Mouse (Mus musculus) intestine, embryonic 15.5 days (tissue): Measurements from ENCODE around the gene a. TPM values are rescaled to one million over a fixed set of nuclear protein-coding genes. Genes with fewer than 3 reads are reported as not detected.

Experiments
- ATAC-seq: fragments of 200-750 bp; cut with Nextera tagmentation; 2 replicates; pipeline ENCODE4 v1.8.0; 2017; ENCODE audit warnings: moderate TSS enrichment, moderate library complexity
- H3K27ac ChIP-seq: fragments of 300-500 bp; sonication (generic); 2 replicates; pipeline ENCODE4 v1.5.1; 2015; ENCODE audit warnings: mild to moderate bottlenecking, inconsistent platforms
- H3K27me3 ChIP-seq: fragments of 300-500 bp; sonication (generic); replicated peaks from 2 replicates; pipeline ENCODE4 v1.6.1; 2015; ENCODE audit warnings: inconsistent platforms
- H3K36me3 ChIP-seq: fragments of 300-500 bp; sonication (generic); 2 replicates; pipeline ENCODE4 v1.6.1; 2015; ENCODE audit warnings: inconsistent platforms
- H3K4me1 ChIP-seq: fragments of 300-500 bp; sonication (generic); replicated peaks from 2 replicates; pipeline ENCODE4 v1.6.1; 2015; ENCODE audit warnings: inconsistent platforms
- H3K4me2 ChIP-seq: fragments of 300-500 bp; sonication (generic); replicated peaks from 2 replicates; pipeline ENCODE4 v1.6.1; 2015; ENCODE audit warnings: mild to moderate bottlenecking, inconsistent platforms
- H3K4me3 ChIP-seq: fragments of 300-500 bp; sonication (generic); replicated peaks from 2 replicates; pipeline ENCODE4 v1.5.1; 2015; ENCODE audit warnings: inconsistent platforms
- H3K9ac ChIP-seq: fragments of 300-500 bp; sonication (generic); 2 replicates; pipeline ENCODE4 v1.6.1; 2015; ENCODE audit warnings: inconsistent platforms
- H3K9me3 ChIP-seq: fragments of 300-500 bp; sonication (generic); 2 replicates; pipeline ENCODE4 v1.6.1; 2016; ENCODE audit warnings: inconsistent platforms
- whole genome bisulfite sequencing: fragments of 180-500 bp; shearing (Covaris S2); methylation state at CpG from one replicate; pipeline ENCODE4 v1.1.7; 2015; 5-methylcytosine and 5-hydroxymethylcytosine counted together
- polyA plus RNA-seq: library from polyadenylated mRNA; unstranded; fragments of >200 nt; fragmentation: Nextera tagmentation; extraction: Ambion mirVana; gene quantifications from 2 replicates; pipeline ENCODE4 v1.2.1, GENCODE M21; 2015

Gene a
- polyA plus RNA-seq, 1 experiment from 2014 or later, result 0.63 TPM

DNA sequence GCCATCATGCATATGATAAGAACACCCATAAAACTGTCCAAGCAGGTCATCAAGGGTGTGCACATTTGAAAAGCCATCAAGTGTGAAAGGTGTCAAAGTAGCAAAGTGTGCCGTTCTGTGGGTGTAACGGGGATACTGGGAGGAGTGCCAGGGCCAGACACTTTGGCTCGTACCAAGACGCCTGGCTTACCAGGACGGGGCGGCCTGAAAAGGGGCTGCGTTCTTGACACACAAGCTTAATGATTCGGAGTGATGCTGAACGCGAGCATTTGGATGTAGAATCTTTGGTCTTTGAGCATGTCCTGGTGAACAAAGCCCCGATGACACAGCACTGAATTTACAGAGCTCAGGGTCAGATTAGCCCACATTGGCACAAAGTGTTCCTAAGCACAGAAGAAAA, 4.4 kb upstream of the a start:
- H3K4me2 ChIP-seq, result no peak overlapping the region
- H3K9me3 ChIP-seq, result no peaks in the 10 kb centered on the region
- no peak overlapping the region for H3K9ac ChIP-seq
- H3K27ac ChIP-seq, result no peak overlapping the region
- 76% methylated on average over 11 of the region's 11 CpGs for WGBS
- no peak overlapping the region for H3K4me3 ChIP-seq
- H3K27me3 ChIP-seq, result no peaks in the 10 kb centered on the region
- 0 out of 2 replicates have a peak, but pooled peaks cover 2% of the 10 kb centered on the region for H3K4me1 ChIP-seq
- no peak for ATAC-seq
- no peaks in the 10 kb centered on the region for H3K36me3 ChIP-seq

DNA sequence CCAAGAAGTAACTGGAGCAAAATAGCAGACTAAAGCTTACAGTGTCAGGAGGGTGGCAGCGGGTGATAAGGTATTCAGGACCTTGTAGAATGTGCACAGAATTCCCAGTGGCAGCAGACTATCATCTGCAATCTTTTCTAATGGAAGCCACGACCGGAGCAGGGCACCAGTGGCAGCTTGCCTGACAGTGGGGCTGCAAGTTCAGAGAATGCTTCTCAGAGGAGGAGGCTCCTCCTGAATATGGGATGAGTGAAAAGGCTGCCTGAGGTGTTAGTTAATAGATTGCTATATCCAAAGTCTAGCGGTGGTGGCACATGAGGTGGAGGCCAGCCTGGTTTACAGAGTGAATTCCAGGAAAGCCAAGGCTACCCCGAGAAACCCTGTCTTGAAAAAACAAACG, 1.8 kb upstream of the a start:
- Histone ChIP-seq H3K9me3 (no peaks in the 10 kb centered on the region), H3K9ac (no peak overlapping the region), H3K4me1 (peaks cover 14% of the 10 kb centered on the region; the same call in 1 of the 2 replicates), H3K4me3 (no peak overlapping the region), H3K27me3 (no peaks in the 10 kb centered on the region), H3K36me3 (no peaks in the 10 kb centered on the region), H3K4me2 (no peak overlapping the region), H3K27ac (no peak overlapping the region)
- ATAC-seq, result no peak
- WGBS, result 67% methylated on average over 6 of the region's 6 CpGs

DNA sequence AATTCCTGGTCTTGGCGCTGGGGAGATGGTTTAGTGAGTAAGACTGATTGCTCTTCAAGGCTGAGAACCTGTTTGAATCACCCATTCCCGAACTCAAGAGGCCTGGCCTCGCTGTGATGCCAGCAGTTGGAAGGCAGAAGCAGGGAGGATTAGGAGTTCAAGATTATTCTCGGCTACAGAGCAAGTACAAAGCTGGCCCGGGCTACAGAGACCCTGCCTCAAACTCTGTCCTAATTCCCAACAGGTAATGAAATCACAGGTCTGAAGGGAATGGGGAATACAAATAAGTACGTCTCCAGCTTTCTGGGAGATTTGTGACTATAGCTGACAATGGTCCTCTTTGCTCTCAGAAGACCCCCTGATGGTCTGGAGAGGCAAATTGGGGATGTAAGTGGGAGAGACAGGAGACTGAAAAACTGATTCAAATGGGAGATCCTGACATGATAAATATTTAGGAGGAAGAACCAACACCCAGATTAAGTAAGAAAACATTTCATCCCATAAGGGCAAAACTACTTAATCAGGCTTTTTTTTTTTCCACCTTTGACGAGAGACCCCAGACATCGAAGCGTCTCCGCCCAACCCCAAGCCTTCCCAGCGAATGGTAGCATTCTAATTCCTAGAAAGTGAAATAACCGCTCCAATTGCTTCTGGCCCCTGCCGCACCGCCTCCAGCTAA, 1.1 kb upstream of the a start:
- 6% methylated on average over 14 of the region's 14 CpGs for WGBS
- ATAC-seq, result no peak
- Histone ChIP-seq H3K4me1 (peaks cover 16% of the 10 kb centered on the region; the same call in 1 of the 2 replicates), H3K4me2 (peak overlapping the region; percentile 54), H3K9me3 (no peaks in the 10 kb centered on the region), H3K4me3 (peak overlapping the region; percentile 89), H3K36me3 (no peaks in the 10 kb centered on the region), H3K9ac (peak overlapping the region; percentile 20; the same call in 1 of the 2 replicates), H3K27me3 (no peaks in the 10 kb centered on the region), H3K27ac (no peak overlapping the region)

DNA sequence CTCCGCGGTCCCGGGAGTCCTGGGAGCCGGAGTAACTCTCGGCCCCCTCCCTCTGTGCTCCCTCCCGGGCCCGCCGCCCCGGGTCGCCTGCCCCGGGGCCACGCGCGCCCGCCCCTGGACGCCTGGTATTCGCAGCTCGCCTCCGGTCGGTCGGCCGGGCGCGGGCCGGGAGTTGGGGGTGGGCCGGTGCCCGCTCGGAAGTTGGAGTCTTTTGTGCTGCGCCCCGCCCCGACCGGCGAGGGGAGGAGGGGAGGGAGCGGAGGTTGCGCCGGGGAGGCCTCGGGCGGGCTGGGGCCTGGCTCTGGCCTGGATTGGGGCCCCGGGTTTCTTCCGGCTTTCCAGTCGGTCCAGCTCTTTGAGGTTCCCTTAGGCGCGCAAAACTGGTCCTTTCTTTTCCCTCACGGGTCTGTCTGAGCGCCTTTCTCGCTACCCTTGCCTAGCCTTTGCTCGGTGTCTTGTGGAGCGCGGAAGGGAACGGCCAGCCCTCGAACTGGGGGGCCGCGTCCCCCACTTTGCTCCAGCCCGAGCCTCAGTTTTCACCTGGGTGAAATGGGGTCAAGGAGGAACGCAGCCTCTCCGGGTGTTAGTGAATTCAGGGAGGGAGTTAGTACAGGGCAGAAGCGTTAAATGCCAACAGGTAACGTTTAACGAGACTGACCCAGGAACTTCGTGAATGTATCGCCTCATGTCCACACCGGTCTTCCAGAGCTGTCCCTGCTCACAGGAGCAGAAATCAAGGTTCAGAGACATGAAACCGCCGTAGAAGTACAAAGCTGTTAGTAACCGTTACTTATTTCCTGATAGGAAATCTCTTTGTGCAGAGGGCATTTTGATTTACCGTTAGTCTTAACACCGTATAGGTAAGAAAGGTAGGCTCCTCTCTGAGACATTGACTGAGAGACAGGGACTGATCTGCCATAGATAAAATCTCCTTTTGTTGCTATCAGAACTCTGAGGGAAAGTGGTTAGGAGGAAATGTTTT, 750 bp downstream of the a start:
- no peaks in the 10 kb centered on the region for H3K9me3 ChIP-seq

GRCm38 (mm10) chr2:154803372-154803771, 12.2 kb downstream of the a start:
- H3K36me3 ChIP-seq, result no peaks in the 10 kb centered on the region
- ATAC-seq, result no peak
- WGBS, result 80% methylated on average over 1 of the region's 1 CpGs
- no peak overlapping the region for H3K4me3 ChIP-seq
- peaks cover 7% of the 10 kb centered on the region for H3K4me1 ChIP-seq
- no peak overlapping the region for H3K4me2 ChIP-seq
- no peak overlapping the region for H3K9ac ChIP-seq
- H3K27me3 ChIP-seq, result no peaks in the 10 kb centered on the region
- H3K27ac ChIP-seq, result no peak overlapping the region
- H3K9me3 ChIP-seq, result no peaks in the 10 kb centered on the region

More for the DNA sequence above, 750 bp downstream of the a start:
- Histone ChIP-seq H3K4me3 (peak overlapping the region; percentile 89), H3K9ac (peak overlapping the region; percentile 96), H3K27ac (peak overlapping the region; percentile 99), H3K4me1 (peaks cover 16% of the 10 kb centered on the region; the same call in 1 of the 2 replicates), H3K36me3 (no peaks in the 10 kb centered on the region), H3K27me3 (no peaks in the 10 kb centered on the region), H3K4me2 (peak overlapping the region; percentile 64)
- under 1% methylated on average over 66 of the region's 67 CpGs for whole genome bisulfite sequencing
- ATAC-seq, result peak; percentile 61

DNA sequence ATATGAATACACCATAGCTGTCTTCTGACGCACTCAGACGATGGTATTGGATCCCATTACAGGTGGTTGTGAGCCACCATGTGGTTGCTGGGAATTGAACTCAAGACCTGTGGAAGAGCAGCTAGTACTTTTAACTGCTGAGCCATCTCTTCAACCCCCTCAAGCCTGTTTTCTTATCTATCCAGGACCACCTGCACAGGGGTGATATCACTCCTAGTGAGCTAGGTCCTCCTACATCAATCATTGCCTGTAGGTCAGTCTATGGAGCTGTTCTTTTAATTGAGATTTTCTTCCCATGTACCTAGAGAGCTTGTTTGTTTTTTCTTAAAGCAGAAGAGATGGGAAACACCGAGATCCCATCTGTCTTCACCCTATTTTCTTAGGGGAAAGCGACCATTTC, 12.6 kb downstream of the a start:
- 71% methylated on average over 4 of the region's 4 CpGs for WGBS
- H3K9me3 ChIP-seq, result no peaks in the 10 kb centered on the region
- ATAC-seq, result no peak
- H3K36me3 ChIP-seq, result no peaks in the 10 kb centered on the region
- H3K4me2 ChIP-seq, result no peak overlapping the region
- H3K4me3 ChIP-seq, result no peak overlapping the region
- H3K27me3 ChIP-seq, result no peaks in the 10 kb centered on the region
- H3K4me1 ChIP-seq, result peaks cover 10% of the 10 kb centered on the region
- H3K9ac ChIP-seq, result no peak overlapping the region
- no peak overlapping the region for H3K27ac ChIP-seq

- H3K4me2 ChIP-seq, result no peak overlapping the region
- H3K36me3 ChIP-seq, result no peaks in the 10 kb centered on the region
- H3K4me1 ChIP-seq, result peaks cover 20% of the 10 kb centered on the region
- H3K27ac ChIP-seq, result no peak overlapping the region
- H3K27me3 ChIP-seq, result no peaks in the 10 kb centered on the region
- no peaks in the 10 kb centered on the region for H3K9me3 ChIP-seq
- H3K9ac ChIP-seq, result no peak overlapping the region
- H3K4me3 ChIP-seq, result no peak overlapping the region
- 58% methylated on average over 1 of the region's 1 CpGs for WGBS
- no peak for ATAC-seq
These were observed 16.5 kb downstream of the a start for GRCm38 (mm10) chr2:154807689-154808088.

- WGBS, result 45% methylated on average over 1 of the region's 1 CpGs
- H3K27me3 ChIP-seq, result no peaks in the 10 kb centered on the region
- no peak overlapping the region for H3K4me2 ChIP-seq
- H3K27ac ChIP-seq, result no peak overlapping the region
- peak; percentile 73 for ATAC-seq
- H3K9ac ChIP-seq, result no peak overlapping the region
- peaks cover 15% of the 10 kb centered on the region for H3K4me1 ChIP-seq
- no peaks in the 10 kb centered on the region for H3K36me3 ChIP-seq
- H3K9me3 ChIP-seq, result no peaks in the 10 kb centered on the region
- no peak overlapping the region for H3K4me3 ChIP-seq
These were observed 18.0 kb downstream of the a start for GRCm38 (mm10) chr2:154809107-154809762.

DNA sequence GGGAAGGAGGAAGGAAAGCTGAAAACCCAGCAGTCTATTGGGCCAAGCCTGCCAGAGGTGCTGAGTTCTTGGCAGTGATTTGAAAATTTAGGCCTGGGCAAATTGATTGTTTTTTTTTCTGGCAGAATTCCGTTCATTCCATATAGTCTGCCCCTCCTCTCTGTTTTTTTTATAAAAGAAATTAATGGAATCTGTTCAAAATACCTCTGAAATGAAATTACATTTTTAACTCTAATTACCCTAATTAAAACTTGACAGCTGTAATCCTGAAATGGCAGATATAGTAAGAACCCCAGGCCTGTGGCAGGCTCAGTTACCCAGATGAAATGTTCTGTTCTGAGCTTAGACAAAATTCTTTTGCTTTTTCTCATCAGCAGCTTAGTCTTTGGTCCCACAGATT, 19.6 kb downstream of the a start:
- no peak overlapping the region for H3K9ac ChIP-seq
- no peaks in the 10 kb centered on the region for H3K9me3 ChIP-seq
- no peak overlapping the region for H3K27ac ChIP-seq
- H3K36me3 ChIP-seq, result no peaks in the 10 kb centered on the region
- H3K4me3 ChIP-seq, result no peak overlapping the region
- no peak for ATAC-seq
- WGBS, result 56% methylated on average over 1 of the region's 1 CpGs
- H3K4me2 ChIP-seq, result no peak overlapping the region
- H3K27me3 ChIP-seq, result no peaks in the 10 kb centered on the region
- H3K4me1 ChIP-seq, result peaks cover 13% of the 10 kb centered on the region

GRCm38 (mm10) chr2:154813426-154813825, 22.2 kb downstream of the a start:
- H3K4me2 ChIP-seq, result no peak overlapping the region
- no peaks in the 10 kb centered on the region for H3K9me3 ChIP-seq
- H3K27ac ChIP-seq, result no peak overlapping the region
- WGBS, result 81% methylated on average over 2 of the region's 2 CpGs
- no peak overlapping the region for H3K4me3 ChIP-seq
- no peaks in the 10 kb centered on the region for H3K27me3 ChIP-seq
- H3K36me3 ChIP-seq, result no peaks in the 10 kb centered on the region
- no peak for ATAC-seq
- H3K9ac ChIP-seq, result no peak overlapping the region
- peaks cover 13% of the 10 kb centered on the region for H3K4me1 ChIP-seq

GRCm38 (mm10) chr2:154817089-154817488, 25.9 kb downstream of the a start:
- Histone ChIP-seq H3K36me3 (no peaks in the 10 kb centered on the region), H3K4me2 (no peak overlapping the region), H3K4me1 (no peaks in the 10 kb centered on the region), H3K9me3 (no peaks in the 10 kb centered on the region), H3K27ac (no peak overlapping the region), H3K9ac (no peak overlapping the region), H3K4me3 (no peak overlapping the region), H3K27me3 (no peaks in the 10 kb centered on the region)
- no peak for ATAC-seq
- 61% methylated on average over 3 of the region's 3 CpGs for WGBS

DNA sequence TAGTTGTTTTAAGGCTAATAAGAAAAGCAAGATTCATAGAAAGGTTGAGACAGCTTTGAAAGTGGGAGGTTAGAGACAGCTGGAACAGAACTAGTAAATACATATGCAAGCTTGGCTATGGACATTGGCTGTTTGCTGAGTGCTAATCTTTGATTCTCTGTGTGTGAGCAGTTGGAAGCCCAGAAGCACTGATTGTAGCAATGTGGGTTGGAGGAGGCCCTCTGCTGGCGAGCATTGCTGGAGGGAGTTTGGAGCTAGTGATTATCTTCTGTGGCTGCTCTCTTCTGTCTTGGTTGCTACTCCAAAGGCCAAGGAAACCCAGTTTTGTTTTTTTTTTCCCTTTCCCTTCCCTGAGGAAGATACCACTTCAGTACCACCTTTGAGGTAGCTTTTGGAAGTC, 26.6 kb downstream of the a start:
- H3K4me1 ChIP-seq, result no peaks in the 10 kb centered on the region
- no peak overlapping the region for H3K27ac ChIP-seq
- H3K36me3 ChIP-seq, result no peaks in the 10 kb centered on the region
- no peaks in the 10 kb centered on the region for H3K9me3 ChIP-seq
- H3K9ac ChIP-seq, result no peak overlapping the region
- H3K27me3 ChIP-seq, result no peaks in the 10 kb centered on the region
- H3K4me2 ChIP-seq, result no peak overlapping the region
- no peak overlapping the region for H3K4me3 ChIP-seq
- ATAC-seq, result no peak
- WGBS, result 38% methylated on average over 1 of the region's 1 CpGs
